Mouse (Mus musculus) heart, adult 9 months (tissue): Measurements from ENCODE around the gene Mafb.

Experiments
- DNase-seq, 2 experiments: peaks; one replicate each; pipeline ENCODE4 v3.0.0; 2022; ENCODE audit warnings: low spot score in 2 of 2

The Mafb gene

DNA sequence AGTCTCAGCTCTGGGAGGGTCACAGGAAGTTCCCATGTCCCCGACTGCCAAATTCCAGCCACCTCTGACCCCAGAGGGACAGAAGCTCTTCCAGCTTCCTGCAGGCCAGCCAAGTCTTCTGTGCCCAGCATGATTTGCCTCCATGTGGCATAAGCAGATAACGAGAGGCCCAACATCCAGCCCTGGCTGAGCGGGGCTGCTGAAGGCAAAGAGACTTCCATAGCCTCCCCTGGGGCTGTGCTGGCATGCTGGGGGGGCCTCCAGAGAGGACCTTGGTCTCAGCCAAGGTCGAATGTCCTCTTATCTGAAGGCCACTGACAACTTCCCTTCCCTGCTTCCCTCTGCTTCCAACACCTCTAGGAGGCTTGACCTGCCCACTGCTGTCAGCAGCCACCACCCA is 39.7 kb downstream of the Mafb start:
- DNase-seq: peak; percentile 55 to 68

DNA sequence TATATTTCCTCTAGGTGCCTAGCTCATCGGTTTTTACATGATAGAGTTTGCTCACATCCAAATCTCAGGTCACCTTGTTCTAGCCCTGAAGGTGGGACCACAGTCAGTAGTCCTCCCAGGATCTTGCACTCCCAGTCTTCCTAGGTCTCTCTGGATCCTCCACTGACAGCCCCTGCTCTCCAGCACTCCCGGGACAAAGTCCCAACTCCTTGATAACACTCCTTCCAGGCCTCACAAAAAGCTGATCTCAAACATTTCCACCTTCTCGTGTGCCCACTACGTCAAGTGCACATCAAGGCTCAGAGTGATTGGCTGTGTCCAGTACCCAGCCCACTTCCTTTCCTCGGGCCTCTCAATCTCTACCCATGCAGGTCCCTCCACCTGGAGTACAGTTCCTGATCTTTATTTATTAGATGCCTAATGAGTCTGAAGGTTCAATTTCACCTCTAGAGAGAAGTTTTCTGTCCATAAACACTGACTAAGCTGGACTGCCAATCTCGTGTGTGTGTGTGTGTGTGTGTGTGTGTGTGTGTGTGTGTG is 41.7 kb downstream of the Mafb start:
- DNase-seq: no peak

DNA sequence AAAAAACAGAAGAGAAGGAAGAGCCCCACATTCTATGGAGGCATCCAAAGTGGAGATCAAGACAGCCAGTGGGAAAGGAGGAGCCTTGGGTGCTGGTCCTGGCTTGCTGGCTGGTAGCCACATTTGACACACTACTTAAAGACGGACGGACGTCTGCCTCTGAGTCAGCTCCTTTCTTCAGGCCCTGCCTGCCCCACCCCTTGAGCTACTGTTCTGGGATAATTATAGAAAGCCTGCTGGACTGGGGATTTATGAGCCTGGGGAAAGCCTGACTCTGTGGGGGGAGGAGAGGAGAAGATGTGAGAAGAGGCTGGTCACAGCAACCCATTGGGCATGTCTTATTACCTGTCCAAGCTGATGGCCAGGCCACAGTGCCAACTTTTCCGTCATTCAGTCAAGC is 45.0 kb downstream of the Mafb start:
- DNase-seq: peak; percentile 24 to 38

DNA sequence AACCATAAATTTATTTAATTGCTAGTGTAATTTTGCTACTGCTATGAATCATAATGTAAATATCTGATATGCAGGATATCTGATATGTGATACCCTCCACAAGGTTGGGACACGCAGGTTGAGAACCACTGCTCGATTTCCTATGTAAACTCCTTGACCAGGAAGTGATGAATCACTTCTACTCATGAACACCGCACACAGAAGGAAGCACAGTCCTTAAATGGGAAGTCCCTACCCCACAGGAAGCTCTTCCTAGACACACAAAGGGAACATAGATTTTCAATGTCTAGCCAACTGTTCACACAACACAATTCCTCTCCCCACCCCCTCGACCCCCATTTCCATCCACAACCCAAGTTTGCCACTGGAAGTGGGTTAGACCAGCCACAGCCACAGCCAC is 48.6 kb downstream of the Mafb start:
- no peak for DNase-seq
